Mouse (Mus musculus) megakaryocyte, embryonic 14.5 days (primary cell): ENCODE data around the gene Taok1.

Source experiments
- FLI1 ChIP-seq: IDR thresholded peaks from 2 replicates; pipeline ENCODE4 v1.6.1; 2012; ENCODE audit warnings: low read length, inconsistent platforms, mixed read lengths
- GATA1 ChIP-seq: IDR thresholded peaks from 3 replicates; pipeline ENCODE4 v1.6.1; 2012; ENCODE audit warnings: mixed read lengths, low read length, inconsistent platforms, borderline replicate concordance

DNA sequence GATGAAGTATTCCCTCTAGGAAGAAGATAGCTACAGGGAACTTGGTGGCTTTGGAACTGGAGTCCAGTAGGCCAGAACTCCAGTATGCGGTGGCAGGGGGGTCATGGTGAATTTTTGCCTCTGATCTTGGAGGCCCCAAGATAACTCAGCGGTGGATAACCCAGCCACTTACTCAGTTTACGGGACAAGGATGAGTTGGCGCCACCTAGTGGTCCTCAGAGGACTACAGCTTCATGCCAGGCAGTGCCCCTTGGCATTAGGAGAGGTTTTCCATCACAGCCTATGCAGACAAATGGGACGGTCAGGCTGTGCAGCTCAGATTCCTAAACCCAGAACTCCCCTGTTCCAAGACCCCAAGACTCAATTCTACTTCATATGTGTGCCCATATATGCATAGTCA, 106.2 kb downstream of the Taok1 start:
- TF ChIP-seq GATA1, result no peak
- TF ChIP-seq FLI1, result no peak
